Mouse (Mus musculus) megakaryocyte-erythroid progenitor cell, adult 5-6 weeks (primary cell): ENCODE data around the gene Ptprg. TPM values are rescaled to one million over a fixed set of nuclear protein-coding genes. Genes with fewer than 3 reads are reported as not detected.
"Not testable (repeated sequence)": the region's sequence is repeated elsewhere in the genome, so short reads cannot be mapped to it uniquely, and the experiment has no call there.

Experiments used
- ATAC-seq: replicated peaks from 2 replicates; pipeline ENCODE4 v1.8.0; 2016; ENCODE audit warnings: mild to moderate bottlenecking, inconsistent platforms; ENCODE audit not compliant: severe bottlenecking, poor library complexity, low FRiP score, low TSS enrichment
- total RNA-seq, 2 experiments: library from RNA; stranded (forward) in 1 of 2; stranded (reverse) in 1 of 2; fragments of 200-1000, 215-1000 nt in 1 of 2; fragments of >200 nt in 1 of 2; fragmentation: Nextera tagmentation in 1 of 2; gene quantifications; 2 replicates each; pipeline ENCODE4 v1.2.3; 2014 to 2017

Gene Ptprg
- total RNA-seq, 2 experiments from 2014 or later: not detected

- ATAC-seq: no peak
Observed at GRCm38 (mm10) chr14:11906130-11906675, 352.9 kb downstream of the Ptprg start.

DNA sequence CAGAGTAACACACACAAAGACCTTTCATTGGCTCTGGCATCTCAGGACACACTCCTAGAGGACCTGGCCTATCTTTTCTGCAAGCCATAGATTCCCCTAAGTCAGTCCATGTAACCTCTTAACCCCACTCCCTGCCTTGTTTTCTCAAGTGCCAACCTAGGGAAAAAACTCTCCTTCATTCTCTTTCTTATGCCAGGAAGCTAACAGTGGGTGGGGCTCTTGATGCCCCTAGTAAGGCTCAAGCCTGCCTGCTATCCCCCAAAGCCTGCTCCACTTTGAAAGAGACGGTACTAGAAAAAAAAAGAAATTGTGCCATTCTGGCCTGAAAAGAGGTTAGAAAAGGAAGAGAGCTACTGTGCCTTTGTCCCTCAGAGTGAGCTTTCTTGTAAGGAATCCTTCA, 358.9 kb downstream of the Ptprg start:
- ATAC-seq: no peak

DNA sequence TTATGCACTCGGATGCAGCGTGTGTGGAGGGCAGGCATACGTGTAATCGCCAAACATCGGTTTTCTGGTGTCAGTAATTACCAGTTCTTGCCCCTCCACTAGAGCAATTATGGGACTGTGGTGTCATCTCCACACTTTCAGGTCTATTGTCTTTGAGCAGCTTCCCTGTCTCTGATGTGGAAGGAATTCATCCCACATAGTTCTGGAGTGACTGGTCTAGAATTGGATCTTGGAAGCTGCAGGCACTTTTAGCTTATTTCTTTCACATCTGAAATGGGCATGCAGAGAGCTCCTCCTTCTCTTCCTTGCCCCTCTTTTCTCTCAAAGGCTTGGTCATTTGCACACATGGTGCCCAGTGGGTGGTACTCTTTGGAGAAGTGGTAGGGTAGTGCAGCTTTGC, 363.9 kb downstream of the Ptprg start:
- no peak for ATAC-seq

- no peak for ATAC-seq
Observed at GRCm38 (mm10) chr14:11928545-11928944, 375.2 kb downstream of the Ptprg start.

- no peak for ATAC-seq
Observed at GRCm38 (mm10) chr14:11932517-11932916, 379.2 kb downstream of the Ptprg start.

- ATAC-seq: no peak
Observed at GRCm38 (mm10) chr14:11934556-11934955, 381.2 kb downstream of the Ptprg start.

- no peak for ATAC-seq
Observed at GRCm38 (mm10) chr14:11935281-11935680, 381.9 kb downstream of the Ptprg start.

DNA sequence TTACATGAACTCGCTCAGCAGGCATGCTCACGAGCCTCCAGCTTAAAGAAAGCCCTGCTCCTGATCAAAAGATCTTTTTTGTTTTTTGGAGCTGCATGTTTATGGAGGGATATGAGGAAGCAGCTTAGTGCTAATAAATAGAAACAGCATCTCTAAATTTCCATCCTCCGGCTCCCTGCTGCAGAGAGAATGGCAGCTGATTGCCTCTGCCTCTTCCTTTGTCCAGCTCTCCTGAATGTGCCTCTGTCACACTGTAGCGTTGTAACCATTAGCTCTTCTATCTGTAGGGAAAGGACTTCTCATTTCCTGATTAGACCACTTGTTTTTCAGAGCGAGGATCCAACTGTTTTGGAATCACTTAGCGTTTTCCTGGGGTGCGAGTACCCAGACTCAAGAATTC, 382.4 kb downstream of the Ptprg start:
- ATAC-seq: no peak

GRCm38 (mm10) chr14:11938912-11939311, 385.6 kb downstream of the Ptprg start:
- ATAC-seq: no peak

DNA sequence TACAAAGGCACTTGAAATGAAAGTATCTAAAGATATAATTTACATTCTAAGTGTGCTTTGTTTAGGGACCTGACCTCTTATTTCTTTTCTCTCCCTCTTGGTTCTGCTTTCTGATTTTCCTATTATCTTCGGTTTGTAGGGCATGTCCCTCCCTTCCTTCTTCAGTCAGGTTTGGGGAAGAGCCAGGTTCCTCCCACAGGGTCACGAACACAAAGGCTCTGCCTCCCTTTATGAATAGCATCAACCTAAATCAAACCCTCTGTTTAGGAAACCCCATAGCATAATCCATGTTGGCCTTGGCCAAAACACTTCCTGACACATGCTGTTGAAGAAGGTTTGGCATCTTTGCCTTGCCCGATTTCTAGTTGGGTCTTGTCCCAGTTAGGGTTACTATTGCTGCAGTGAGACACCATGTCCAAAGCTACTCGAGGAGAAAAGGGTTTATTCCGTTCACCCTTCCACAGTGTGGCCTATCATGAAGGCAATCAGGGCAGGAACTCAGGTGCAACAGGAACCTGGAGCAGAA, 388.7 kb downstream of the Ptprg start:
- no peak for ATAC-seq

- ATAC-seq: no peak
Observed at GRCm38 (mm10) chr14:11950379-11950778, 397.0 kb downstream of the Ptprg start.

DNA sequence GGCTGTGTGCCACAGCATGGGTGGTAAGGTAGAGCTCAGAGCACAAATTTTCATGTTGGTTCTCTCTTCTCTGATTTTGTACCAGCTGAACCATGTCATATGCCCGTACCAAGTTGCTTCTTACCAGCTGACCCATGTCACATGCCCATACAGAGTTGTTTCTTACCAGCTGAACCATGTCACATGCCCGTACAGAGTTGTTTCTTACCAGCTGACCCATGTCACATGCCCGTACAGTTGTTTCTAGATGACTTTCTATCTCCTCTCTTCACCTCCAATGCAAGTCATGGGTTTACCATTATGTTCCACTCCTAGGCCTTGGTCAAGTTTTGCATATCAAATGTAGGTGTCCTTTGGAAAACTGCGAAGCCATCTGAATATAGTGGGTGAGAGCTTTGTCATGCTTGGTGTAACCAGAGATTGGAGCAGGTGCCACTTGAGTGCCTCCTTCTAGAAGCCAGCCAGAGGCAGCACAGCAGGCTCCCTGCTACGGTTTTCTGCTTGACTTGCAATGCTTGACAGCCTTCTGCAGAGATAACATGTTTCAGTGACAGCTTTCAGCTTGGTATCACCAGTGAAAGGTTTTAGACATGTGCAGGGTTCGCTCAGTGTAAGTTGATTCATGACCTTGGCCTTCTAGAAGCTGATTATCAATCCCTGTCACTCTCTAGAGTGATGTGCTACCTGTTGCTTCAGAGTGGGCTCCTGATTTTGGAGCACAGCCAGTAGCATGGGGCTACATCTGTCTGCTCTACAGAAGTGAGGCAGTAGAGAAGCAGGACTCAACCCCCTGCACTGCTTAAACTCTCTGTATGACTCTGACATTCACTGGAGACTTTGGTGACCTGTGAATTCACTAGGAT, 401.9 kb downstream of the Ptprg start:
- ATAC-seq: no peak

DNA sequence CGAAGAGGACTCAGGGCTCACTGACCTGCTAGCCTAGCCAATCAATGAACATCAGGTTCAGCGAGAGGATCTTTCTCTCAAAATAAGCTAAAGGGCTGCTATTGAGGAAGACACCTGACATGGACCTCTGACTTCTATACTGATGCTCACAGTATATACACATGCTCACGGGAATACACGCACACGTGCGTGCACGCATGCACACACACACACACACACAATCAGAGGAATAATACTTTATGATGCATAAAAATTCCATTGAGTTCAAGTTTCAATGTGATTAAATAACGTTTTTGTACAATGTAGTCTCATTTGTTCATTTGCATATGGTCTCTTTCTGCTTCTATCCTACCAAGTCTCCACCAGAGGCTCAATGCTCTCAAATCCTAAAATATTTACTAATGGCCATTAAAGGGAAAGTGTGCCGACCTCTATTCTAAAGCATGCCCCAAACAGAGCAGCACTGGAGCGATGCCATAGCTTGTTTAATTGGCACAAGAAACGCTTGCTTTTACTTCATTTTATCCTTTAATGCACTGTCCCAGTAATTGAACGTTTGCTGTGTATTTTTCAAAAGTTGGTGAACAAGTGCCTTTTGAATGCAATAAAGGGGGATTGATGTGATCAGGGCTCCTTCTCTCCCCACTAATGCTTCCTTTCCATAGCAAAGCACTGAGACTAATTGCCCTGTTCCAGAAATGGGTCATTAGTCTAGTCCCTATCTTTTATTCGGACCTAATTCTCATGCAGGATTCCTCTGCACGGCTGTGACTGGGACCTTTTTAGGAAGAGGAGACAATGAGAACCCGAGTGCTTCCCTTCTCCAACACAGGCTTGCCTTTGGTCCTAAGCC, 407.2 kb downstream of the Ptprg start:
- no peak for ATAC-seq

DNA sequence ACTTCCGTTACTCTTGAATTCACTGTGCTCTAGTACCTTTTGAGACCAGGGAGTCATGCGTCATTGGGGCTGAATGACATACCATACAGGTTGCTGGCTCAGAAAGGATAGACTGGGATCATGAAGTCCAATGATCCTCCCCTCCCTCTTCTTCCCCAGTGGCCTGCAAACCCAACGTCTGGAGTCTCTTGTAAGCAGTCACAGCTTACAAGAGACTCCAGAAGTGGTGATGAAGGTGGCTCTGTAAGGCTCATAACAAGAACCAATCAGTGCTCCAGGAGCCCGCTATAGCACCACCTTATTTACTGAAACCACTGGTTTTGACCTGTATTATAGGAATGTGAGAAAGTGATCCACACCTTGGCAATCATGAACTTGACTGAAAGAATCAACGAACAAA, 408.8 kb downstream of the Ptprg start:
- ATAC-seq: no peak

GRCm38 (mm10) chr14:11962561-11962960, 409.2 kb downstream of the Ptprg start:
- ATAC-seq: no peak

DNA sequence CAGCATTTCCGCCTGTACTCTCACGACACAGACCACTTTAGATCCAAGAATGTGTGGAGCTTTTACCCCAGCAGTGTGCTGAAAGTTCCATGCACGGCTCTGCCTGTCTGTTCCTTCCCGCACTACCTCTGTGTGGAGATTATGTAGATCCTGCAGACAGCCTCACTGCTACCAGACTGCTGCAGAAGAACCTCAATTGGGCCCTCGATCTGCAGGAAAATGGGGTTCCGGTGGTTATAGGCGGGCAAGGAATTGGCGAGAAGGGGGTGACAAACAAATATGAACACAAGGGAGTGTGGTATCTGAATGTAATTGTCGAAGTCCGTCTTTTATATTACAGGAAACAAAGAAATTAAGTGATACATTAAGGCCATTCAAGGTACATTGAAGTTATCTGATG, 410.5 kb downstream of the Ptprg start:
- ATAC-seq: no peak

DNA sequence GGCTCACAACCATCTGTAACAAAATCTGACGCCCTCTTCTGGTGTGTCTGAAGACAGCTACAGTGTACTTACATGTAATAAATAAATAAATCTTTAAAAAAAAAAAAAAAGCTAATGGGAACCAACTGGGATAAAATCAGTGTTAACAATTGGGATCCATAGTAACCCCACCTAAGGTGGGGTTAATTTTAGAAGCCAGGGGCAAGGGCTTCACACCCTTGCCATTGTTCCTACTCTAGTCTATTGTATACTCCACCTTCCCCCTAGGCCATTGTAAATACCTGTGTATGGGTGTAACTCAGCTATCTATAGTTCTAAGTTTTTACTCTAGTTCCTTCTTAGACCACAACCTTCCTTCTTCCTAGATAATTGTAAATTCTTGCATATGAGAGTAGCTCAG, 411.0 kb downstream of the Ptprg start:
- not testable (repeated sequence) for ATAC-seq

DNA sequence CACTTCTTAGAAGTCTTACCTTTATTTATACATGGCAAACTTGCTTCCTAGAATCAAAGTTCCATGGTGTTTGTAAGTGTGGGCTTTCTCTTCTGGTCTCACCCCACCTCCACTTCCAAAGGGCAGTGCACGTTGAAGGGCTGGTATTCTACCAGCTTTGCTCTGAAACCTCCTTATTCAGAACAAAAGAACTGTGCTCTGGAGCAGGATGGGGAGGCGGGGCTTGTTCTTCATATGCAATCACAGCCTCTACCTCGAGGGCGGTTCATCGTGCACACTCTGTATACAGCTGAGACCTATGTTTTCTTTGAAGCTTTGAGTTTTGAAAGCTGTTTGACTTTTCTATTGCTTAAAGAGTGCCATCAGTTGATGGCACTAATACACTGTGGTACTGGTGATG, 412.5 kb downstream of the Ptprg start:
- ATAC-seq: no peak

- ATAC-seq: no peak
Observed at GRCm38 (mm10) chr14:11981764-11982163, 428.4 kb downstream of the Ptprg start.

DNA sequence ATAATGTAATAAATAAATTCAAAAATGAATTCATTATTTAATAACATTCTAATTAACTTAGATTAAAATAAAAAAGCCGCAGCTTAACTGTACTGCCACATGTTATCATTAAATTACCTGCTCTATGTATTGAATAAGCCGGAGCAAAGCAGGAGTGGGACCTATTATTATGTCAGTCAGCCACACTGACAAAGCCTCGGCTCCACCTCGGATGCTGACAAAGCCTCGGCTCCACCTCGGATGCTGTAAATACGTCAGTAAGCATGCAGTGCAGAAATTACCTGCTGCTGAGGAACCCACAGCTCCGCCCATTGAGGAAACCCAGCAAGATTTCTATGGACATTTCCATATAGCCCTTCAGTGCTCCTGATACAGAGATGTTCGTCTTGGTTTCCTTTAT, 429.7 kb downstream of the Ptprg start:
- ATAC-seq: no peak
